Mouse (Mus musculus): ENCODE measurements around the gene Nqo2.
"Not testable (repeated sequence)": the region's sequence is repeated elsewhere in the genome, so short reads cannot be mapped to it uniquely, and the experiment has no call there.

Gene Nqo2

DNA sequence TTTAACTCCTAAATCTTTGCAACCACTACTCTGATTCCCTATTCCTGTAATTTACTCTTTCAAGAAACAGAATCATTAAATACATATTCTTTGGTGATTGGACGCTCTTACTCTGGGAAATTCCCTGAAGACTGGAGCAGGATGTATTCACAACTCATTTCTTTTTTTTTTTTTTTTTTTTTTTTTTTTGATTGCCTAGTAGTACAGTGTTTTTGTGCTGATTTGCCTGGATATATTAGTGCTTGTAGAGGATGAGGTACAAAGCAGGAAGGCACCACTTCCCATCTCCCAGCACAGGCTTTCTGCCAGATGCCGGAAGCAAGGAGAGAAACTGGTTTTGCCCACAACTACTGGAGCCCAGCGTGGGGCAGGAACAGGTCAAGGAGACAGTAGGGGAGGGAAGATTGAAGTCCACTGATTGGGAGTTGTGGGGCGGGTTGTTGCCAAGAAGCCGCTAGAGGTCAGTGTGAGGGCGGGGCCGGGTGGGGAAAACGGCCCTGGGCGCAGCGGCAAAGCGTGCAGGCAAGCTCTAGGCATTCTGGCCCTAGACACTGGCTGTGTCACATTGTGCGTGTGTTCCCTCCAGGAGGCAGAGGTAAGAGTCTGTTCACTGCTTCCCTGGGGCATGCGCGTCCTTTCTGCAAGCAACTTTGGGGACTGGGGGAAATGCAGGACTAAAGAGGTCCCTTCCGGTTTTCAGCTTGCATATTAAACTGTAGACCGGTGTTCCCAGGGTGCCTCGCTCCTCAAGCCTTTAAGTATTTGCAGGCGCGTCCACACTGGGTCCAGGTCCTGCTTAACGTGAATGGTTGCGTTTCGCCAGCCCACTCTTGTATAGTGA lies at the start of gene Nqo2:
Gene Nqo2, plus strand, starts transcription at position 482 of the 841 bp plus-strand sequence.
- DNase-seq, result peak; percentile 56

DNA sequence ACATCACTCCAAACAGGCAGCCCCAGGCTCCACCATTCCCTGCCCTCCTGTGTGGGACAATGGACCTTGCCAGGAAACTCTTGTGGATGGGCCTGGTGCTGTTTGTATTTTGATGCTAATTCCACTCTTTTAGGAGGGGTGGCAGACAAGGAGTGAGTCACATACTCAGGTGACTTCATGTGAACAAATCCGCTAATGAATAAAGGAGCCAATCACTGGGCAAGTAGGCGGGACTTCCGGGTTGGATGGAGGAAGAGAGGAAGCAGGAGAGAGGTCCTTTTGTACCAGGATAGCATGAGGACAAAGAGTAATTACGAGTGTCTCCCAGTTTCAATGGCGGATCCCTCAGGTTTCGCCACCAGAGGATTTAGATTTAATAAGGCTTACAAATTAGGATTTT lies 43.4 kb upstream of the Nqo2 start:
- no peak for DNase-seq

DNA sequence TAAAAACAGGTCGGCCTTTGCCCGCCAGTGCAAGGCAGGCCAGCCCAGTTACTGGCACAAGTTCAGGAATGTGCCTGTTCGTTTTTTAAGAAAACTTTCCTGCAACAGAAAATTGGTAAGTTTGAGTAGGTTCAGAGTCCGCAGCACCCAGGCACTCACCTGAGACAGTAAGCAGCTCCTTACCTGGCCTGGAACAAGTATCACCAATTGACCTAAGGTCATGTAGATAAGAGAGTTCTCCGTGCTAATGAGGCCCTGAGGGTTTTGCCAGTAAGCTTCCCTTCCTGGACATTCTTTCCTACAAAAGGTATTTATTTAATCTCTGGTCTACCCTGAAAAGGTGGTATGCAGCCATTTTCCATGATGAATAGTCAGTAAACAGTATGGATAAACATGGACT lies 42.8 kb upstream of the Nqo2 start:
- DNase-seq, result no peak

DNA sequence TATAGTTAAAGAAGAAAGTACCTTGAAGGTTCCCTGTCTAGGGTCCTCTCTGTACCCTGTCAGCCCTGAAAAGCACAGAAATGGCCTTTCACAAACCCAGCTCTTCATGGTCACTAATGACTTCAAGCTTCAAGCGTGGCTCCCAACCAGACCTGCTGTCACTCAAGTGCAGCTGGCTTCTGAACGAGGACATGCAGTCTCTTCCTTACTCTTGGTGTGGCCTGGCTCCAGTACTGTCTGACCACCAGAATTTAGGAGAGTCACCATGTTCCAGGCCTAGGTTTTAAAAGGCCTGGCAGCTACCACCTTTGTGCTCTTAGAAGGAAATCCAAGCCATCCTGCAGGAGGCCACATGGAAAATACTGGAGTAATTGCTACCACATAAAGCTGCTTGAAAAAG lies 34.2 kb upstream of the Nqo2 start:
- no peak for DNase-seq

DNA sequence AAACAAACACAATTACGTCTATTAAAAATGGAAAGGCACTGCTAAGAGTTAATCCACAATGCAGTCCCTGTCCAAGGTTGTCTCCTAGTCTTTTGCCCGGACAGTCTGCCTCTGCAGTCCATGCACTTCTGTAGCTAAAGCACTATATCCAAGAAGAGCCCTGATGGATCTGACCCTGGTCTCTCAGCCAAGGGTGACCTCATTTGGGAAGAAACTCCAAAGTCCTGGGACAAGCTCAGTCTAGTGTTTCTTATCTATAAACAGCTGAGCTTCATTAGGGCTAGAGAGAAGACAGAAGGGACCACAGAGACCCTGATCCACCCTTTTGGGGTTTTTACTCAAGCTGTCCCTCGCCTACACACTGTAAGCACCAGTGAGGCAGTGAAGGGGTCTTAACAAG lies 33.6 kb upstream of the Nqo2 start:
- DNase-seq, result no peak

DNA sequence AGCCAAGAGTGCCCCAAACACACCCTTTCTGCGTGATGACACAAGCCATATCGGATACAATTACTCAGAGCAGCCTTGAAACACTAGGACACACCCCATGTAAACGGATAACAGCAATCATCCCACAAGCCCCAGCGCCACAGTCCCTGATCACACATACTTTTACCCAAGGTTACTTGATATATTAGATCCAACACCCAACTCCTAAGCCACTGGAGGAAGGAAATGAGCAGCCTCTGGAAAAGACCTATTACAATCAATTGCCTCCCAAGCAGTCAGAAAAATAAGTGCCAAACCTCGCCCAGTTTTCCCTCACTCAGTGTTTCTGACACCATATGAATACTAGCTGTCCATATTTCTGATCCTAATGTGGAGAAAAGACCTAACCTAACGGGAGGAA lies 29.7 kb upstream of the Nqo2 start:
- DNase-seq, result no peak

DNA sequence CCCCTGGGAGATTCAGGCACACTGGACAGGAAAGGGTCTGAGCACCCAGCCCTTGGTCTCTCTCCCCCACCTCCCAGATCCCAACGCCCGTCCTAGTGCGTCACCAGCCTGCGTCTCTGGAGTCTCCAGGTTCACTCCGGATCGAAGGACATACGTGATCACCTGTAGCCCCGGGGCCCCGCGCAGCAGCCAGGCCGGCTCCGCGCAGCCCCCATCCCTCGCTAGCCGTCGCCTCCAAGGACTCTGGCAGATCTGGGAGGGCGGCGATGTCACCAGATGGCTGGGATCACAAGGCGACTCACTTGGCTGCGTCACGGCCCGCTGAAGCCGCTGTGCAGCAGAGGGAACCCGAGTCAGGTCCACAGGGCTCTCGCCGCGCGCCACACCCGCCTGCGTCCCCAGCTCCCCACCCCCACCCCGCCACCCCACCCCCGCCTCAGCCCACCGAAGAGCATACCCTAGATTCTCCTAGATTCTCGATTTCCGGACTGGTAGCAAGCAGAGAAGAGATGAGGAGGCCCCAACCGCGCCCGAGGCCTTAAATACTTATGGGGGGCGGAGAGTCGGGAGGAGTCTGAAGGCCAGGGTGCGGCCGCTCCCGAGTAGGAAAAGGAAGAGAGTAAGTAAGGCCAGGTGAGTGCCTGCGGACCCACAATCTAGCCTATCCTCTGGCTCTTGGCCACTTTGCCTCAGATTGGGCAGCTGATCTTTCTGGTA lies 28.9 kb upstream of the Nqo2 start:
- peak; percentile 72 for DNase-seq

DNA sequence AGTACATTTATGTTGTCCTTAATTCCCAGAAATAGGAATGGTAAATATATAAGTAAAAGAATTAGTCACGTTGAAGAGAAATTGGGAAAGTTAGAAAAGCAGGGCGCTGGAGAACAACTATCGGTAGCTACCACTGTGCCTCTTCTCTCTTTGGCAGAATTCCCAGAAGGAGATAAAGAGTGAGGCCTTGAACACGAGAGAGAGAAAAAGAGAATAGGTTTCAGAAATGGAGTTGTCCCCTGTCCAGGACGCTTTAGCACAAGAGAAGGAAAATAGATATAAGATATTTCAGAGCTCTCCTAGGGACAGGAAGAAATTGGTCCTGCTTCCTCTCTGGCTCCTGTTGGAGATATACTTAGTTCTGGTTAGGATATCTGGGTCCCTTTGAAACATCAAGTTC lies 27.3 kb upstream of the Nqo2 start:
- no peak for DNase-seq

DNA sequence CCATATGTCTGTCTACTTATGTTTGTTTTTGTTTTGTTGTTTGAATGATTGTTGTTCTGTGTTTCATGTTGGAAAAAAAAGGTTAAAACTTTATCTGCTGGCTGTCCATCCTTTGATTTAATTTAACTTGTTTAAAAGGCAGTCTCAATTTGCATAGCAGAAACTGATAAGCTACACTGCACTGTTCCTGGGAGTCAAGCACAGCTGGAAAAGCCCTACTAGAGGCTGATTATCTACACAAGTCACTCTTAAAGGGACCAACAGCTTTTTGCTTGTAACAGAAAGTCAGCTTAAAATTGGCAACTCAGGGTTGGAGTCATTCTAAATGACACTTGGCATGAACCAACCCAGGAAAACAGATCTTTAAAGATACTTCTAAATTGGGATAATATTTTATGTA lies 26.9 kb upstream of the Nqo2 start:
- DNase-seq, result not testable (repeated sequence)

DNA sequence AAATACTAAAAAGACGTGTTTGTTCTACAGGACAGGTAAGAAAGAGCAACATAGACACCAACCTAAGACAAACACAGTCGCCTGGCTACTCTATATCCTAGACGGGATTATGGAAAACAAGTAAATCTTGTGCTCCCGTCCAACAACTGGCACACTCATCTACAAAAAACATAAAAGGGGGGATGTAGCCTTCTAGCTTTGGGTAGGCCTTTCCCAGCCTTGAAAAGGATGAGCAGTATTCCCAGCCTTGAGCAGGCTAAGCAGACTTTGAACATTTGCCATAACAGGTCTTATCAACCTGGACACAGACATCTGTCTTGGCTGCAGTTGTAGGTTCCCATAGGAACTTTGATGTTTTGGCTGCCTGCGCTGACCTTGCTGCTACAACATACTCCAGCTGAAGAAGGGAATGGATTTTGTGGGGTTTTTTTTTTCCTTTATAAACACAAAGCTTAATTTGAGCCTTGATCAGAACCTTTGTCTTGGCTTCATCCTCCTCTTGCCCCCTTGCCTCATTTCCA lies 23.1 kb upstream of the Nqo2 start:
- DNase-seq, result no peak

DNA sequence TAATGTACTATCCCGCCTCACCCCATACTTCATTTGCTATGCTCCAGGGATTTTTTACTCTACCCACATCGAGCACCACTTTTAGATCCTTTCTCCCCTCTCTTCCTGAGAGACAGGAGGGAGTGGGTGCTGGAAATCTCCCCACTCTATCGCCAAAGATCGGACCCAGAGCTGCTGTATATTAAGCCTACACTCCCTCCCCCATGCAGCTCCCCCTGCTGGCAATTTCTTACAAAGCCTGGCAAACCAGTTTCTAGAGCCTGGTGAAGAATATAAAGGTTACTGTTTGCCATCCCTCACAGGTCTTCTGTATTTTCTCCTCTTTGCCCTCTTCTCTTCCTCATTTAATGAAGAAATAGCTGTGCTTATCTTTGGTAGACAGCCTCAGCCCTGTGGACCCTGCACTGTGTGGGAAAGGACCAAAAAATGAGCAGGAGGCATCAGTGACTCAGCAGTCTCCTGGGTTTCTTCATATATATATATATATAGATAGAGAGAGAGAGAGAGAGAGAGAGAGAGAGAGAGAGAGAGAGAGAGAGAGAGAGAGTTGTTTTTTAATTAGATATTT lies 22.2 kb upstream of the Nqo2 start:
- peak; percentile 12 for DNase-seq

DNA sequence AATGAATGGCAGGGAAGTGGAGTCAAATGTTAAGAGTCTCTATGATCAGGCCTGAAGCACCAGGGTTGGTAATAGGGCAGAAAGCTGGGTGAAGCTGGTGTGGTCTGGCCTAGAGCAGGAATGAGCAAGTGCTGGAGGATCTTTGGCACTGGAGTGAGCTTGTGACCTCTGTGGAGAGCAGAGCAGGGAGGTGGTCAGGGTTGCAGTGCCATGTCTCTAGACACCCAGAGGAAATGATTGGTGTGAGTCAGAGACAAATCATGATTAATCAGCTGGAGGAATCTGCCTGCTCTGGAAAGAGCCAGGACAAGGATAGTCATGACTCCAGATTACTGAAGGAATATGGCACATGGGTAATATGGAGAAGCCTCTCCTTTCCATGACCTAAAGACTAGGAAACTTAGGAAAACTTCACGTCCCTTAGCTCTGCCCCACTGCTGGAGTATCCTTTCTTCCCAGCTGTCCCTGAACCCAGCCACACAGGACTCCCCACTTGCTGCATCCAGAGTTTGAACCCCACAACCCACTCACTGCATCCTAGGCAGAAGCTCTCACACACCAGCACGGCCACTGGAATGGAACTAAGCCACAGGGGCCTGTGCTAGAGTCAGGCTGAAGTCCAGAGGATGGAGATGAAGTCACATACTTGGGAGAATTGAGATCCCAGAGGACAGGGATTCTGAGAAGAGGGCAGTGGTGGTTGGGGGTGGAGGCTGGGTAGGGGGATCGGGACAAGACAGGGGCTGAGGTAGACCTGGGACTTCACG lies 13.0 kb upstream of the Nqo2 start:
- no peak for DNase-seq

DNA sequence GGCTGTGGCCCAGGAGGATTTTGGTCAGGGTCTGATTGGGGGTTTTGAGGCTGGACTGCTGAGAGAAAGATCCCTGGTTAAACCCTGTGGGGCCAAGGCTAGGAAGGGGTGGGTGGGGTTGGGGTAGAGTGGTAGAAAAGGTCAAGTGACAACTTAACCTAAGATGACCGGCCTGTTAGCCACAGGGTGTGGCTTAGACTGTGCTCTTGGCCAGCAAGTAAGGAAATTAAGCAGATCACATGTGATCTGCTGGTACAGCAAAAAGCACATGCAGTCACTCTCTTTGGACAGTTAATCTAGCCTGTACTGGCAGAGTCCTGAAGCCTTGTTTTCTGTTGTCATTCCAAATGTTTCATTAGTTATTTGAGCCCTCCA lies 12.4 kb upstream of the Nqo2 start:
- DNase-seq, result no peak

DNA sequence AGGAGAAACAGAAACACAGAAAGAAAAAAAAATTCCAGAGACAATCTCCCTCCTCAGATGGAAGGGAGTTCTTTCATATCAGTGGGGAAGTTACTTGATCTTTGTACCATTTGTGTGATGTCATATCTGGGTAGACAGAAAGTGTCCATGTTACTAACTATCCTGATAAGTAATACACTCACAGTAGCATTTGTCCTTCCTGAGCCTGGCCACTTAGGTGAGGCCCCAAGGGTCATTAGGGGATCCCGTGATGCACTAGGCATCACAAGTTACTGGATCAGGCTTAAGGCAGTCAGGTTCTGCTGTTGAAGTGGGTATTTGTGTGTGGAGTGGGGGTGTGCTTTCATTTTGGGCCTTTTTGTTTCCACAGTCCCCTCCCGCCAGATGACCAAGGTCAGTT lies 11.5 kb upstream of the Nqo2 start:
- DNase-seq, result no peak

DNA sequence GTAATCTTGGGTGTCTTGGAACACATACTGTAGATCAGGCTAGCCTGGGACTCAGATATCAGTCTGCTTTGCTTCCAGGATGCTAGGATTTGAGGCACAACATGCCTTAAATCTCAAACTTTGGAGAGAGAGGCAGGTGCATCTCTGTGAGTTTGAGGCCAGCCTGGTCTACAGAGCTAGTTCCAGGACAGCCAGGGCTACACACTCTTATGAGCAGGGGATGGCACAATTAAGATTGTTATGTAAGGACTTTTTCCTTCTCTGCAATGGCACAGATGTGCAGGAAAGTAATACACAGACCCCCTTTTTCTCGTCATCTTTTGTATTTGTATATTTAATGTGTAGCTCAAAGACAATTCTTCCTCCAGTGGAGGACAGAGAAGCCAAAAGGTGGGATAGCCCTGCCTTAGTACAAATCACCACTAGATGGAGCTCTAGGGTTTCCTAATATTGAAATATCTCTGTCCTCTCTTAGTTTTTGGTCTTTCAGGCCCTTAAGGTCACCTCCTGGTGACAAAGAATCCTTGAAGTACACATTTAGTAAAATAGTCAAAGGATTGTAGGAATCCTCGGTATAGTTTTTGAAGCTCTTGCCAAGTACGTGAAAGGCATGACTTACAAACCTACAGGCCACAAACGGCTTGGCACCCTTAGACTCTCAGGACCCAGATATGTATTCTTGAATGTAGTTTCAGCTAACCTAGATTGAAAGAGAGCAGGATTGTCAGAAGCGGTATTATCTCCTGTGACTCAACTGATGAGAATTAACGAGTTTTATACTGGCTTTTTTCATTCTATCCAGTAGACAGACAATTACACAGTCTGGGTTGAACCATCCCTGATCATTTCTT lies 7.7 kb upstream of the Nqo2 start:
- DNase-seq, result no peak

DNA sequence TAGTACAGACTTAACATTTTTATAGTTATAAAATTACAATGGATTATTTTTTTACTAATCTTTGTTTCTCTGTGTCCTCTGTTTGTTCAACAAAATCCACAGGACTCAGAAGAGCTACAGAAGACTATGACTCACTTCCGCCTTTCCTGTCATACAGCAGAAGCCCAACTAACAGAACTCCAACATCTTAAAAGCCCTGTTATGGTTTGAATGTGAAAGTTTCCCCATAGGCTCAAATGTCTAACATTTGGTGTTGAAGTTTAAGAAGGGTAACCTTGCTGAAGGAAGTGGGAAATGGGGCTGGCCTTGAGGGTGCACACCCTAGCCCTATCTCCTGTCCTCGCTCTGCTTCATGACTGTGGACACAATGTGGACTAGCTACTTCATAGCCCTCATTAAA lies 4.7 kb upstream of the Nqo2 start:
- DNase-seq, result no peak

DNA sequence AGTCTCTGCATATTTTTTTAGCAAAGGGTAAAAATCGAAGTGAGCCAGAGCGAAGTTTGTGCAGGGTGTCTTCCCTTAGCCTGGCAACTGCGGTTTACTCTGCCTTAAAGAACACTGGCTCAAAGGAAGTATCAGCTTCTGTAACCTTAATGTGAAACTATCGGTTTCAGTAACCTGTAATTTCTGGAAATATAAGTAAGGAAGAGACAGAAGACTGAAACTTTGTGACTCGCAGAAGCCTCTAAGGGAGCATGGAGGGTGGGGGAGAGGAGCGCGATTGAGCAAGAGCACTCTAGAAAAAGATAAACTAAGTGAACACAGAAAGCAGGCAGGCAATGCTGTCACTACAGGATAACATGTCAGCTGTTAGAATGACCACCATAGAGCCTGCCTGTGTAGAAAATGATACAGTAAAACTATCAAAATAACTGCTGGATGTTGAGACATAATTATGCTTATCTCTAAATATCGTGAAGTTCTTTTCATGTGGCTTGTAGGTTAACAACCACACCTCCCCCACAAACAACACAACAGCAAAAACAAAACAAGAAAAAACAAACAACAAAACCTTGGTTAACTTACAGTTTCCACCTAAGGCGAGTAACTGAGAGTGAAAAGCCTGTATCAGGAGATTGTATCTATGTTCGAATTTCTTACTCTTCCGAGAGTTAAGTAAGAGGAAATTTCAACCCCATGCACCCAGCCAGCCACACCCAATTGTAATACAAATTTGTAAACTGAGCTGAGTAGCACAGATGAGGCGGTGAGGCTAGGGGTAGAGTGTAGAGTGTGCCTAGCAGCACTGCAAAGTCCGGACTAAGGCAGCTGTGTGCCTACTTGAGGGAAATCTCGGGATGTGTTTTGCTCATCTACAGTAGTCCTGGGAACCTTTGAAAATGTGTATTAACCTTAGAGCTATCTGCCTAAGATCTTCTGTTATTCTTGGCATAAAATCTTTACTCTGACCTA lies 853 bp downstream of the Nqo2 start:
- no peak for DNase-seq

DNA sequence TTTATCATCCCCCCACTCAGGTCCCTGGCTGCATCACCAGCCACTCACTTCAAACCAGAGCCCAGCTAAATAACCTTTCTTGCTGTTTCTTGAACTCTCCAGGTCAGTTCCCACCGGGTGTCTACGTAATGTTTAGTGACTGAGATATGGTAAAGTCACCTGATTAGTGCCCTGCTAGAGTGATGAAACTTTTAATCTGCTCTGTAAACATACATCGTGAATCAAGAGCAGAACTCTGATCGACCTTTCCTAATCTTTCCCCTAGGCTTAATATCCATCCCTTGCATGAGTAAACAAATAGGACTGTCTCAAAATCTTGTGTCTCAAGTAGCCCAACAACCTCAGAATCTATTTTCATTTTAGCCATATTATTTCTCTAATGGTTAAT lies 1.5 kb downstream of the Nqo2 start:
- no peak for DNase-seq

DNA sequence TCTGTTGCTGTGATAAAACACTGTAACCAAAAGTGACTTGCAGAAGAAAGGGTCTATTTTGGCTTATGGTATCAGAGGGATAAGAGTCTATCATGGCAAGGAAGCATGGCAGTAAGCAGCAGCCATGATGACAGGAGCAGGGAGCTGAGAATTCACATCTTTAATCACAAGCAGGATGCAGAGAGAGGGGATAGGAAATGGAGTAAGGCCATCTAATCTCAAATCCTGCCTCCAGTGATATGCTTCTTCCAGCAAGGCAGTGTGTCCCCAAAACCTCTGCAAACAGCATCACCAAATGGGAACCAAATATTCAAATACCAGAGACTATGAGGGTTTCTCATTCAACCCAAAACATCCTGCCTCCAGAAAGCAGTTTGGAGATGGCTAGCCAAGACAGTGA lies 2.1 kb downstream of the Nqo2 start:
- no peak for DNase-seq

DNA sequence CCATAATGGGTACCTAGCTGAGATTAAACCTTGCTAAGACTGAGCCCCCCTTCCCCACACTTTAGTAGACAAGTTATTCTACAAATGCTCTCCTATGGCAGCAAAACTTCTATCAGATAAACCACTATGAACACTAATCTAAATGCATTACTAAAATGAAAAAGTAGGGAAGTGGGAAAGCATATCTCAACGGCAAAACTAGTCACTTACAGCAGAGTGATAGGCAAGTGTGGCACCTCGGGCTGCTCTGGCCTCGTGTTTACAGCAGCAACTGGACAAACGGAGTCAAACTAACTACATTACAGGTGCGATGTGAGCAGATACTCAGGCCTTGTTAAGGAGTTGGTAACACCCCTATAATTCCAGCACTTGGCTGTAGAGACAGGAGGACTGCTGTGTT lies 25.1 kb downstream of the Nqo2 start:
- no peak for DNase-seq

DNA sequence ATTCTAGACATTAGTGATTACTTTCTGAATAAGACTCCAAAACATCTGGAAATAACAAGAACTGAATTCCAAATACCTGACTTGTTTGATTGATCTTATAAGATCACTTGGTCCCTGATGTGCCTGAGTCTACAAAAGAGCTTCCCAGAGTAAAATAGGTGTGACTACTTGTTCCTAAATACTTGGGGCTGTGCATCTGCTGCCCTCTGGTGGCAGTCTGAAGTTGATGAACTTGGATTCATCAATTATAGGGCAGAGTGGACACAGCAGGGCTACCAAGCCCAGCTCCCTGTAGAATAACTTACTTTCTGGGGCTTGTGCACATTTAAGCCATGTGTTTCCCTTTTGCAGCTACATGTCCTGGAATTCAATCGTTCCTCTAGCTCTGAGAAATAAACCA lies 30.7 kb downstream of the Nqo2 start:
- DNase-seq, result peak; percentile 46

Data from right cerebral cortex, postnatal 25 days (tissue).